In the genomic region with DNA sequence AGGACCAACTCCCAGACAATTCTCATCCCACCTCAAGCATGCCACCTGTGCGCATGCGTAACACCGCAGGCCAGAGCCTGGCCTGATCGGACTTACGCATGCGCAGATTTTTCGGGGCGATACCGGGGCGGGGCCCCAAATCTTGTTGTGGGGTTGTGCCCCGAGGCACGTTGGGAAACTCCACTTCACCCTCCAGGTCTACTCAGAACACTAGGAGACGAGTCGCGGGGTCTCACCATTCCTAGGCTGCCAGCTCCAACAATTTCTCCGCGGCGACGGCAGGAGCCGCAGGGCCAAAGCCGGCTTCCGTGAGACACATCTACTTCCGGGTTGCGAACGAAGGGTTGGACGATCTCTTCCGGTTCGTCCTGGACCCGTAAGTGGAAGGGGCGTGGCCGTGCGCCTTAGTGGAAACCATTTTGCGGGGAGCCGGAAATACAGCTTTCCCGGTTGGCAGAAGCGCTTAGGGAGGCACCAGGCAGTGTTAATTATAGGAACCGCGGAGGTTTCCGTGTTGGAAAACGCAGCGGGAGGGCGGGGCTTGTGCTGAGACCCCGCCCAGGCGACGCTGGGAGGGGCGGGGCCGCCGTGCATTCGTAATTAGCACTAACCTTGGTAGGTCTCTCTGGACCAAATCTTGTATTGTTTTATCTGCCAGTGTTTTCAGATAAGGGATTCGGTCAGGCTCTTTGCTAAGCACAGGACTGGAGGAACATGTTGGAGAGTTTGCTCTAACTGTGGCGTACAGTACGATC, we compare ENCODE assay signal across 8 mouse cellular contexts. TPM values are rescaled to one million over a fixed set of nuclear protein-coding genes. Genes with fewer than 3 reads are reported as not detected.
DNase-seq lines count a peak whose midpoint lies in the region; ATAC-seq lines count a peak whose summit lies in the region.

Gene Mcrs1 (minus strand): TSS at position 336 of the 755 bp plus-strand sequence.

- DNase-seq in adrenal gland, adult (ENCODE audit: inconsistent age in 2 of 2, low spot score in 1 of 2), result peak; percentile 98 to 100
- peak; percentile 100 for DNase-seq in embryo, embryonic 10.5 days (ENCODE audit: low spot score)
- DNase-seq in gastrocnemius, postnatal 14 days, result peak; percentile 98
- DNase-seq in left cerebral cortex, postnatal 10 days (ENCODE audit: extremely low spot score in 1 of 2, low spot score in 2 of 2), result peak; percentile 98
- DNase-seq in right cerebral cortex, postnatal 25 days, result peak; percentile 96
- DNase-seq in urinary bladder, postnatal 4 days (ENCODE audit: low spot score in 2 of 2), result peak; percentile 96 to 97

- intact Hi-C loops in gastrocnemius, postnatal 14 days (cut with DNase I; ENCODE audit: low total_unique reads), result no loop called here
- intact Hi-C loops in left cerebral cortex, postnatal 10 days (cut with DNase I), result no loop called here

- peak; percentile 93 for ATAC-seq in inflammation-experienced regulatory T-cells, adult 6 months
- peak; percentile 94 for ATAC-seq in megakaryocyte-erythroid progenitor cell, adult 5-6 weeks (replicated peaks; ENCODE audit: low FRiP score, low TSS enrichment, poor library complexity, severe bottlenecking)

RNA-seq across cellular contexts. Expression of gene Mcrs1, which starts in this region (rescaled TPM):
- total RNA-seq in gastrocnemius, postnatal 14 days (2021), result 10 to 100 TPM; 34.4 to 37.2 TPM
- 10 to 100 TPM; 48.4 to 56.9 (median 49.1) TPM for polyA plus RNA-seq in inflammation-experienced regulatory T-cells, adult 6 months (2017; shearing (Covaris generic))
- 100 to 1,000 TPM; 116 to 127 TPM for total RNA-seq in left cerebral cortex, postnatal 10 days (2021)
- 59.7 and 60.4 TPM in 2 replicates for total RNA-seq in megakaryocyte-erythroid progenitor cell, adult 5-6 weeks (2014; fragmentation: Nextera tagmentation)
- total RNA-seq in megakaryocyte-erythroid progenitor cell, adult 5-6 weeks (2017), result 23.4 and 35.3 TPM in 2 replicates

Comparison
In these comparisons a context has a peak if more than half of its experiments do, and no peak if none do; other contexts are left out.
1. Peak in every context shown above with its lines: DNase-seq and ATAC-seq.